Mouse (Mus musculus) ovary, adult 18-20 months (tissue): ENCODE measurements around the gene Polr2h.

Source experiments
- DNase-seq: peaks from one replicate; pipeline ENCODE4 v3.0.0; 2022; ENCODE audit warnings: low spot score, mixed read lengths

Gene Polr2h

GRCm38 (mm10) chr16:20723247-20723646, 5.8 kb downstream of the Polr2h start:
- DNase-seq = no peak

- no peak for DNase-seq
Measured at GRCm38 (mm10) chr16:20724338-20724748, 6.9 kb downstream of the Polr2h start.

- DNase-seq = no peak
Measured at GRCm38 (mm10) chr16:20725321-20725720, 7.9 kb downstream of the Polr2h start.

- DNase-seq = no peak
Measured at GRCm38 (mm10) chr16:20725750-20726149, 8.3 kb downstream of the Polr2h start.

GRCm38 (mm10) chr16:20726384-20726783, 8.9 kb downstream of the Polr2h start:
- DNase-seq = no peak

GRCm38 (mm10) chr16:20730293-20730711, 12.8 kb downstream of the Polr2h start:
- no peak for DNase-seq

- DNase-seq = no peak
Measured at GRCm38 (mm10) chr16:20731688-20732087, 14.2 kb downstream of the Polr2h start.

- DNase-seq = no peak
Measured at GRCm38 (mm10) chr16:20732251-20732924, 14.9 kb downstream of the Polr2h start.

GRCm38 (mm10) chr16:20732925-20733730, 15.7 kb downstream of the Polr2h start, which contains the start of gene Chrd:
Gene Chrd, plus strand, starts transcription at chr16:20733127.
- DNase-seq = no peak

- no peak for DNase-seq
Measured at GRCm38 (mm10) chr16:20733731-20734730, 16.6 kb downstream of the Polr2h start, which contains the start of gene Thpo. Gene Thpo, minus strand, starts transcription at chr16:20734511.

GRCm38 (mm10) chr16:20735651-20736050, 18.2 kb downstream of the Polr2h start:
- DNase-seq = no peak

GRCm38 (mm10) chr16:20736168-20736567, 18.7 kb downstream of the Polr2h start:
- DNase-seq = no peak

GRCm38 (mm10) chr16:20736823-20737222, 19.4 kb downstream of the Polr2h start:
- no peak for DNase-seq

GRCm38 (mm10) chr16:20739845-20740244, 22.4 kb downstream of the Polr2h start:
- DNase-seq = no peak

GRCm38 (mm10) chr16:20746641-20747040, 29.2 kb downstream of the Polr2h start:
- DNase-seq = peak; percentile 67

- DNase-seq = no peak
Measured at GRCm38 (mm10) chr16:20750518-20750917, 33.1 kb downstream of the Polr2h start.

GRCm38 (mm10) chr16:20756052-20756451, 38.6 kb downstream of the Polr2h start:
- no peak for DNase-seq

GRCm38 (mm10) chr16:20757385-20757784, 39.9 kb downstream of the Polr2h start:
- DNase-seq = no peak

- DNase-seq = no peak
Measured at GRCm38 (mm10) chr16:20761681-20762080, 44.2 kb downstream of the Polr2h start.

- no peak for DNase-seq
Measured at GRCm38 (mm10) chr16:20765244-20765643, 47.8 kb downstream of the Polr2h start.
